Mouse (Mus musculus): ENCODE data around the gene 1700037H04Rik.
"Not testable (repeated sequence)": the region's sequence is repeated elsewhere in the genome, so short reads cannot be mapped to it uniquely, and the experiment has no call there.

Gene 1700037H04Rik

DNA sequence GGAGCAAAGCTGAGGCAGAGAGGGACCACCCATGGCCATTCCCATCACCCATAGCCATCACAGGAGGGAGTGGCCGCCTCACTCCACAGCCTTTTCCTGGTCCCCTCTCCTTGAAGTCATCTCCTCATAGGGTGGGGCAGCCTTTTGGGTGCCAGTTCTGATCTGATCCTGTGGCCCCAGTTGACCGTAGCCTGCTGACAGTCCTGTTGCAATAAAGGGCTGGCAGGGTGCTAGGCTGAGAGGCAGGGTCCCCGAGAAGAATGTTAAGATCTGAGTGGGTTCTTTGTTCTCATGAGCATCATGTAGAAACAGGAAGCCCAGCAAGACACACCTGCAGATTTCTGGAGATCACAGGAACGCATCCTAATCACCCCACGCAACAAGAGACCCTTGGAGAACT lies 31.7 kb downstream of the 1700037H04Rik start:
- DNase-seq (ENCODE audit: low read depth, low spot score): no peak

DNA sequence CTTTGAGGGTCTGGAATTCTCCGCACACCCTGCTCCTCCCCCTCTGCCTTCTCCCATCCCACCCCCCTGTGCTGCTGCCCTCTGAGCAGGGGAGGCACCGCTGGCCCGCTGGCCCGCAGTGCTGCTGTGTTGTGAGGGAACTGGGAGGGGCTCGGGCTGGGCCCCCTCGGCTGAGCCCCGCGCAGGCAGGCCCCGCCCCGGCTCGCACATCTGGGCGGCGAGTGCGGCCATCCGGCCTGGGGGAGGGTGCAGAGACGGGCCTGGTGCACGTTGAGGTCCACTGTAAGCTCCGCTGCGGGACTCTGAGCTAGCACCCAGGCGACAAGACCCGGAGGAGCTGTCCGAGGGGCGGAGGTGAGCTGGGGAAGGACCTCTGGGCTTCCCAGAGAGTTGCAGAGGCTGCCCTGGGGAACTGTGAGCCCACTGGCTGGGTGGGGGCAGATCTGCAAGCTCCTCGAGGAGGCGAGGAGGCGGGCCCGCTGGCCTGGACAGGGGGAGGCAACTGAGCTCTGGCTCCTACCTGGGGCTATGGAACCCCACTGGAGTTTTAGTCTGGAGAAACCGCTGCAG lies 32.6 kb downstream of the 1700037H04Rik start, which contains the start of gene Hspa12b:
TSS of gene Hspa12b (plus strand) at position 120 of the 570 bp plus-strand sequence.
- DNase-seq (ENCODE audit: low read depth, low spot score): no peak

GRCm38 (mm10) chr2:131125964-131126815 lies 33.7 kb downstream of the 1700037H04Rik start:
- no peak for DNase-seq (ENCODE audit: low read depth, low spot score)

GRCm38 (mm10) chr2:131125157-131125963 lies 34.5 kb downstream of the 1700037H04Rik start:
- no peak for DNase-seq (ENCODE audit: low read depth, low spot score)

DNA sequence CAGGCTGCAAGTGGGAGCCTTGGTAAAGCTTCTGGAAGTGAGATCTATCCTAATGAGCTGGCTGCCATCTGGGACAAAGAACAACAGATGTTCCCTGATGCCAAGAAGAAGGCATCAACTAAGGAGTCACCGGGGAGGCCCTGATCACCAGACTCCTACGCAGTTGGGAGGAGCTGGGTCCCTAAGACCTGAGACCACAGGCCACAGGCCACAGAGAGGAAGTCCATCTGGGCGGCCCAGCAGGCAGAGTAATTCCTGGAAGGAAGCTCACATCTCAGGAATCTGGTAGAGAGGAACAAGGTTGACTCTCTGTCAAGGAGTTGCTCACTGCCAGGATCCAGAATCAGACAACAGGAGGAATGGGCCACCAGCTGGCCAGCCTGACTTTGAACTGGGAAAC lies 35.7 kb downstream of the 1700037H04Rik start:
- no peak for DNase-seq (ENCODE audit: low read depth, low spot score)

- DNase-seq (ENCODE audit: low read depth, low spot score): no peak
These were observed 40.8 kb downstream of the 1700037H04Rik start for GRCm38 (mm10) chr2:131118968-131119574.

GRCm38 (mm10) chr2:131105989-131106388 lies 53.9 kb downstream of the 1700037H04Rik start:
- DNase-seq (ENCODE audit: low read depth, low spot score): no peak

GRCm38 (mm10) chr2:131105061-131105460 lies 54.8 kb downstream of the 1700037H04Rik start:
- DNase-seq (ENCODE audit: low read depth, low spot score): not testable (repeated sequence)

GRCm38 (mm10) chr2:131104021-131104420 lies 55.9 kb downstream of the 1700037H04Rik start:
- no peak for DNase-seq (ENCODE audit: low read depth, low spot score)

- no peak for DNase-seq (ENCODE audit: low read depth, low spot score)
These were observed 58.4 kb downstream of the 1700037H04Rik start for GRCm38 (mm10) chr2:131101530-131101929.

DNA sequence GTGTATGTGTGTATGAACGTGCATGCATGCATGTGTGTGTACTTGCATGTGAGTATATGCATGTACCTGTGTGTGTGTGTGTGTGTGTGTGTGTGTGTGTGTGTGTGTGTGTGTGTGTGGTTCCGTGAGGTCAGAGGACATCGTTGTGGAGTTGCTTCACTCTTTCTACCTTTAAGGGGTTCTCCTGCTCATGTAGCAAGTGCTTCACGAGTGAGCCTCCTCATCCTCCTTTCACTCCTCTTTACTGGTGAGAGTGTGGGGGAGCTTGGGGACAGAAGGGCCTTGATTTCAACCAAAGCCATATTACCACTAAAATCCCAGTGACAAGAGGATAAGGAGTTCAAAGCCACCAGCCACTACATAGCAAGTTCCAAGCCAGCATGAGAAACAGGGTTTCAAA lies 62.8 kb downstream of the 1700037H04Rik start:
- DNase-seq (ENCODE audit: low read depth, low spot score): peak; percentile 15

All from ES-CJ7 (cell line).